In the genomic region with DNA sequence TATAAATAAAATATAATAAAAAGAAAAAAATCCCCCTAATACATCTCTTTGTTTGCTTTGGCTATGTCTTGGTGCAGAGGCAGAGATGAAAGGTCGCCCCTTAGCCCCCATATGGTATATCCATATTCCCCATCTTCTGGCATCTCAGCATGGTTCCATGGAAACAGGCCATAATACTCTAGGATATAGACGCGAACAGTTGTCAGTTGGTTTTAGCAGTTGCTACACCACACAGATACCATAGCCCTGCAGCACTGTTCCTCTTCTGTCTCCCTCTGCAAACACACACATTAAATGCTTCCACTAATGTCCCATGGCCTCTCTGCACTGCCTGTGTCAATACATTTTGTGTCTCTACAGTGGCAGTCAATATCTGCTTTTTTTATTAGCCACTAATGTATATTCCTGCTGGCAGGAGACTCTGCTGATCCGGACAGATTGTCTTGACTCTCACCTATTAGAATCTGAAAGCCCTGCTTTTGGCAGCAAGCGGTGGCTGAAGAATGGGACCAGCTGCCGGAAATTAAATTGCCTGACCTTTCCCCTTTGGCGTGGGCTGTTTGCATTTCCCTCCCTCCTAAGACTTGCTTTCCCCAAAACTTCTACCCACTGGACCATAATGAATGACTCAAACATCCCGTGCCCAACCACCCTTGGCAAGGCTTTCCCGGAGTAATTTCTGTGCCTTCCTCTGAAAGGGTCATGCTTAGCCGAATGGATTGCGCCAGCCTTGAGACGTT, we compare ENCODE assay signal across 11 mouse cellular contexts. TPM values are rescaled to one million over a fixed set of nuclear protein-coding genes. Genes with fewer than 3 reads are reported as not detected.
A peak's percentile ranks its signal among the peaks of the same experiment; 100 is the strongest.
DNase-seq lines count a peak whose midpoint lies in the region; ATAC-seq and TF ChIP-seq lines count a peak whose summit lies in the region.
"Had no signal": no experiment of that assay in that cellular context is flagged by ENCODE, and none has a peak within 500 bp of the region (broad histone marks: within the 10 kb centered on the region; RNA-seq: fewer than 3 reads in every experiment).

No protein-coding gene starts in this region.

- peak; percentile 13; the same call in 1 of the 2 replicates for ATAC-seq in forebrain, embryonic 16.5 days
- peak; percentile 57 for ATAC-seq in lung, postnatal 0 days
- no peak for ATAC-seq in frontal cortex, adult (ENCODE audit: low TSS enrichment)

- H3K4me2 ChIP-seq in forebrain, embryonic 16.5 days (ENCODE audit: low read length): no peak overlapping the region
- H3K4me2 ChIP-seq in lung, postnatal 0 days (replicated peaks; ENCODE audit: low read depth, low read length): no peak overlapping the region
- H3K4me2 ChIP-seq: limb, embryonic 13.5 days had no signal

- no peak overlapping the region for H3K27ac ChIP-seq in left cerebral cortex, adult 2 months
- H3K27ac ChIP-seq in forebrain, embryonic 16.5 days (ENCODE audit: low read length): no peak overlapping the region
- no peak overlapping the region for H3K27ac ChIP-seq in lung, postnatal 0 days (ENCODE audit: low read length)
- H3K27ac ChIP-seq: limb, embryonic 13.5 days had no signal

- intact Hi-C loops in left cerebral cortex, postnatal 4 days (cut with DNase I): no loop called here
- intact Hi-C loops in left cerebral cortex, adult 2 months (cut with DNase I): no loop called here

- peak; percentile 36 for DNase-seq in left cerebral cortex, postnatal 4 days
- no peak for DNase-seq in left cerebral cortex, adult 2 months (ENCODE audit: extremely low spot score in 1 of 2, low spot score in 2 of 2)
- DNase-seq in lung, postnatal 0 days (ENCODE audit: low spot score): peak; percentile 32
- peak; percentile 30 for DNase-seq in retina, postnatal 1 day
- no peak for DNase-seq in adrenal gland, adult 2 months
- DNase-seq in frontal cortex, postnatal 36 days (ENCODE audit: low spot score in 2 of 2): no peak
- DNase-seq: heart, postnatal 4 days had no signal

- 34% methylated on average over 12 of the region's 12 CpGs for WGBS in forebrain, embryonic 16.5 days
- 43% methylated on average over 12 of the region's 12 CpGs for WGBS in lung, postnatal 0 days

- TF ChIP-seq EP300 in lung, postnatal 0 days (IDR thresholded peaks at IDR 0.05): peak; percentile 11; the same call in 1 of the 2 replicates

- no peak overlapping the region for H3K4me3 ChIP-seq in left cerebral cortex, adult 2 months
- H3K4me3 ChIP-seq in forebrain, embryonic 16.5 days (replicated peaks; ENCODE audit: low read length): no peak overlapping the region
- no peak overlapping the region for H3K4me3 ChIP-seq in lung, postnatal 0 days (ENCODE audit: low read depth, low read length)
- H3K4me3 ChIP-seq: limb, embryonic 13.5 days had no signal

- H3K27me3 ChIP-seq in forebrain, embryonic 16.5 days (replicated peaks; ENCODE audit: control insufficient read depth, insufficient read depth, low read length): no peaks in the 10 kb centered on the region
- no peaks in the 10 kb centered on the region for H3K27me3 ChIP-seq in lung, postnatal 0 days (replicated peaks; ENCODE audit: insufficient read depth, low read length)
- H3K27me3 ChIP-seq: limb, embryonic 13.5 days had no signal

- no peaks in the 10 kb centered on the region for H3K9me3 ChIP-seq in forebrain, embryonic 16.5 days (ENCODE audit: control insufficient read depth, low read length)
- no peaks in the 10 kb centered on the region for H3K9me3 ChIP-seq in lung, postnatal 0 days (ENCODE audit: low read length)
- H3K9me3 ChIP-seq: limb, embryonic 13.5 days had no signal

- H3K36me3 ChIP-seq in forebrain, embryonic 16.5 days (ENCODE audit: control insufficient read depth, insufficient read depth): no peaks in the 10 kb centered on the region
- H3K36me3 ChIP-seq in lung, postnatal 0 days (ENCODE audit: insufficient read depth, low read length): no peaks in the 10 kb centered on the region
- H3K36me3 ChIP-seq: limb, embryonic 13.5 days had no signal

- no peak overlapping the region for H3K9ac ChIP-seq in forebrain, embryonic 16.5 days (replicated peaks; ENCODE audit: low read depth, low read length)
- no peak overlapping the region for H3K9ac ChIP-seq in lung, postnatal 0 days (replicated peaks; ENCODE audit: low read depth)
- H3K9ac ChIP-seq: limb, embryonic 13.5 days had no signal

- TF ChIP-seq CTCF in left cerebral cortex, adult 2 months (IDR thresholded peaks at IDR 0.05): no peak
- TF ChIP-seq CTCF in lung, postnatal 0 days (IDR thresholded peaks at IDR 0.05): no peak

- peaks cover 26% of the 10 kb centered on the region for H3K4me1 ChIP-seq in forebrain, embryonic 16.5 days (replicated peaks; ENCODE audit: control insufficient read depth, insufficient read depth, low read length)
- H3K4me1 ChIP-seq in lung, postnatal 0 days (ENCODE audit: insufficient read depth, low read depth, low read length): no peaks in the 10 kb centered on the region
- H3K4me1 ChIP-seq: limb, embryonic 13.5 days had no signal

RNA-seq across cellular contexts. Expression of gene Vwa5b1, which starts 39.1 kb away (rescaled TPM):
- 1 to 10 TPM; 1.3 to 2.4 TPM for total RNA-seq in left cerebral cortex, postnatal 4 days (2021)
- 1 to 10 TPM; 4.9 to 6.0 TPM for total RNA-seq in left cerebral cortex, adult 2 months (2021)
- polyA plus RNA-seq in forebrain, embryonic 16.5 days (2015; fragmentation: Nextera tagmentation; extraction: Ambion mirVana): 0.72 and 0.79 TPM in 2 replicates
- polyA plus RNA-seq in lung, postnatal 0 days (2015; fragmentation: Nextera tagmentation; extraction: Ambion mirVana): 0.08 and 0.12 TPM in 2 replicates
- not detected for total RNA-seq in adrenal gland, adult 2 months (2021)
- polyA plus RNA-seq in adrenal gland, adult 2 months (2012; rRNA removed): not detected in 2 replicates
- total RNA-seq: CH12.LX; heart, postnatal 4 days had no signal
- polyA plus RNA-seq: limb, embryonic 13.5 days had no signal

Comparison
In these comparisons a context has a peak if more than half of its experiments do, and no peak if none do; other contexts are left out.
1. DNase-seq: peak in left cerebral cortex, postnatal 4 days (single experiment), lung, postnatal 0 days (single experiment) and retina, postnatal 1 day (single experiment); none in left cerebral cortex, adult 2 months (0 of 2), adrenal gland, adult 2 months (single experiment) and frontal cortex, postnatal 36 days (0 of 2).